Mouse (Mus musculus) hindbrain, postnatal 0 days (tissue): ENCODE results near the gene Ddx19b. TPM values are rescaled to one million over a fixed set of nuclear protein-coding genes. Genes with fewer than 3 reads are reported as not detected.
"Not testable (repeated sequence)": the region's sequence is repeated elsewhere in the genome, so short reads cannot be mapped to it uniquely, and the experiment has no call there.

ENCODE experiments used
- ATAC-seq: fragments of 200-750 bp; cut with Nextera tagmentation; 2 replicates; pipeline ENCODE4 v1.8.0; 2017; ENCODE audit warnings: mild to moderate bottlenecking, moderate TSS enrichment, moderate library complexity
- DNase-seq: peaks from one replicate; pipeline ENCODE4 v3.0.0-alpha.2; 2015; ENCODE audit warnings: low spot score
- H3K27ac ChIP-seq: fragments of 300-500 bp; sonication (generic); 2 replicates; pipeline ENCODE4 v1.5.1; 2014; ENCODE audit warnings: mild to moderate bottlenecking
- H3K27me3 ChIP-seq: fragments of 300-500 bp; sonication (generic); 2 replicates; pipeline ENCODE4 v1.6.1; 2014; ENCODE audit warnings: low read length, mixed read lengths; ENCODE audit not compliant: insufficient read depth
- H3K36me3 ChIP-seq: fragments of 300-500 bp; sonication (generic); 2 replicates; pipeline ENCODE4 v1.6.1; 2014; ENCODE audit warnings: low read length, mixed read lengths; ENCODE audit not compliant: insufficient read depth
- H3K4me1 ChIP-seq: fragments of 300-500 bp; sonication (generic); 2 replicates; pipeline ENCODE4 v1.6.1; 2014; ENCODE audit warnings: antibody characterized with exemption, low read length, mixed read lengths; ENCODE audit not compliant: insufficient read depth
- H3K4me2 ChIP-seq: fragments of 300-500 bp; sonication (generic); 2 replicates; pipeline ENCODE4 v1.6.1; 2014; ENCODE audit warnings: low read depth, mild to moderate bottlenecking, low read length, moderate library complexity, mixed read lengths
- H3K4me3 ChIP-seq: fragments of 300-500 bp; sonication (generic); 2 replicates; pipeline ENCODE4 v1.5.1; 2014; ENCODE audit warnings: low read length
- H3K9ac ChIP-seq: fragments of 300-500 bp; sonication (generic); replicated peaks from 2 replicates; pipeline ENCODE4 v1.6.1; 2014; ENCODE audit warnings: mild to moderate bottlenecking, low read length, moderate library complexity, mixed read lengths
- H3K9me3 ChIP-seq: fragments of 300-500 bp; sonication (generic); 2 replicates; pipeline ENCODE4 v1.6.1; 2016; ENCODE audit warnings: low read length, mixed read lengths
- CTCF ChIP-seq: IDR thresholded peaks from 2 replicates; pipeline ENCODE4 v1.5.1; 2016; ENCODE audit warnings: antibody characterized with exemption, control low read depth, low read depth
- WGBS: fragments of 180-500 bp; shearing (Covaris S2); extraction: QIAGEN DNeasy Blood & Tissue Kit; methylation state at CpG from one replicate; pipeline ENCODE4 v1.1.7; 2014; 5-methylcytosine and 5-hydroxymethylcytosine counted together
- polyA plus RNA-seq: library from polyadenylated mRNA; unstranded; fragments of >200 nt; fragmentation: Nextera tagmentation; extraction: Ambion mirVana; gene quantifications from 2 replicates; pipeline ENCODE4 v1.2.1, GENCODE M21; 2015
- total RNA-seq: library from RNA; depleted of rRNA; stranded (reverse); fragments of >200 nt; gene quantifications from 2 replicates; pipeline ENCODE4 v1.2.3, GENCODE M21; 2014

Ddx19b gene
- total and polyA plus RNA-seq, 2 experiments from 2014 or later = 5.8 to 12.8 TPM

DNA sequence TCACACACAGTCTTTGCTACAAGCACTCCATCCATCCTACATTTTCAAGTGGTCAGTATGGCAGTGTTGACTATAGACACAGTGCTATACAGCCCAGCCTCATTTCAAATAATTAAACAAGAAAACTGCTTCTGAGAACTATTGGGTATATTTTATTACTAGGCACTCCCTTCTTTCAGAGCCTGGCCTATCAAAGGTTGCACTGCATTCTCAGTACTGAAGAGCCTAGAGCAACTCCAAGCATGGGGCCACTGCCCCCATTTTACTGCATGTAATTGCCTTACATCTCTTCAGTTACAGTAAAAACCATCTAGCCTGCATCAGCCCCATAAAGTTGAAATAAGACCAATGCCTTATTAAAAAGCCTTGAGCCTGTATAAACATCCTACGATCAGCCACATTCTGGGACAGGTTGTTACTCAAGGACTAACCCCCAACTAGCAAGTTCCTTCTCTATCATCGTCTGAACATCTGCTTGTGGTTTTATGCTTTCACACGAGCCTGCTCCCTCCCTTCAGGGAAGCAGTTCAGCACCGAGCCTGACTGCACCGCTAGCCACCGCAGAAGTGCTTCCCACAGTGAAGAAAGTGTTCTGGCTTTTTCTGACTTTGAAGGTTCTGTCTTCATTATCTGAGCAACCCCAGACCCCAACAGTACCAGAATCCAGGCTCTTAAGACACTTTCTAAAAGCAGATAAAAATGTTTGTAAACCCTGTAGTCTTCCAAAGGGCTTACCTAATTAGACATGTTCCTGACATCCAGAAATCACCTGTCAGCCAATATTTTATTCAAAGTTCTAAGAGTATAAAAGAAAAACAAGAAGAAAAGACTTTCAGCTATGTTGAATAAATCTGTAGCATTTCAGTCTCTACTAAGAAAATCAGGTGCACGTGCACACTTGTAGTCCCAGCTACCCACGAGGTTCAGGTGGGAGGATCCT, 43.5 kb downstream of the Ddx19b start:
- Histone ChIP-seq H3K4me3 (no peak overlapping the region), H3K36me3 (peaks cover 62% of the 10 kb centered on the region), H3K4me1 (no peaks in the 10 kb centered on the region), H3K9ac (no peak overlapping the region), H3K27me3 (no peaks in the 10 kb centered on the region), H3K4me2 (no peak overlapping the region), H3K9me3 (no peaks in the 10 kb centered on the region), H3K27ac (no peak overlapping the region)
- no peak for TF ChIP-seq CTCF
- DNase-seq (no peak), ATAC-seq (no peak)
- WGBS = 89% methylated on average over 8 of the region's 8 CpGs

- Histone ChIP-seq H3K4me2 (no peak overlapping the region), H3K4me3 (no peak overlapping the region), H3K9me3 (no peaks in the 10 kb centered on the region), H3K27ac (no peak overlapping the region), H3K9ac (no peak overlapping the region), H3K36me3 (peaks cover 47% of the 10 kb centered on the region), H3K4me1 (no peaks in the 10 kb centered on the region), H3K27me3 (no peaks in the 10 kb centered on the region)
- DNase-seq (no peak), ATAC-seq (no peak)
- no peak for TF ChIP-seq CTCF
- WGBS = 90% methylated on average over 2 of the region's 2 CpGs
Measured at GRCm38 (mm10) chr8:110981304-110981703, 50.2 kb downstream of the Ddx19b start.

GRCm38 (mm10) chr8:110977987-110978386, 53.6 kb downstream of the Ddx19b start:
- H3K36me3 ChIP-seq = peaks cover 23% of the 10 kb centered on the region
- not testable (repeated sequence) for H3K4me2 ChIP-seq, H3K4me3 ChIP-seq, H3K27ac ChIP-seq, DNase-seq, H3K4me1 ChIP-seq, H3K27me3 ChIP-seq, H3K9me3 ChIP-seq, H3K9ac ChIP-seq, ATAC-seq
- 88% methylated on average over 2 of the region's 2 CpGs for WGBS

- peaks cover 16% of the 10 kb centered on the region for H3K36me3 ChIP-seq
- DNase-seq, ATAC-seq: not testable (repeated sequence)
Measured at GRCm38 (mm10) chr8:110976532-110976931, 55.0 kb downstream of the Ddx19b start.

GRCm38 (mm10) chr8:110969910-110970770, 61.4 kb downstream of the Ddx19b start:
- 8% methylated on average over 45 of the region's 45 CpGs for WGBS

More at GRCm38 (mm10) chr8:110976532-110976931, 55.0 kb downstream of the Ddx19b start:
- H3K9ac ChIP-seq, H3K9me3 ChIP-seq, H3K4me3 ChIP-seq, H3K27ac ChIP-seq, H3K4me2 ChIP-seq, H3K4me1 ChIP-seq, H3K27me3 ChIP-seq: not testable (repeated sequence)
- 96% methylated on average over 8 of the region's 8 CpGs for WGBS

GRCm38 (mm10) chr8:110967326-110967725, 64.2 kb downstream of the Ddx19b start:
- no peak overlapping the region for H3K4me2 ChIP-seq
- no peaks in the 10 kb centered on the region for H3K27me3 ChIP-seq
- no peak for TF ChIP-seq CTCF
- H3K4me1 ChIP-seq = no peaks in the 10 kb centered on the region
- H3K9me3 ChIP-seq = no peaks in the 10 kb centered on the region
- DNase-seq (peak; percentile 16), ATAC-seq (no peak)
- H3K27ac ChIP-seq = no peak overlapping the region
- no peak overlapping the region for H3K4me3 ChIP-seq
- no peak overlapping the region for H3K9ac ChIP-seq
- peaks cover 5% of the 10 kb centered on the region; the same call in 1 of the 2 replicates for H3K36me3 ChIP-seq
- 61% methylated on average over 9 of the region's 9 CpGs for WGBS

More at GRCm38 (mm10) chr8:110969910-110970770, 61.4 kb downstream of the Ddx19b start:
- H3K9me3 ChIP-seq = no peaks in the 10 kb centered on the region
- DNase-seq (peak; percentile 97), ATAC-seq (peak; percentile 98)
- H3K27ac ChIP-seq = peak overlapping the region; percentile 52; the same call in 1 of the 2 replicates
- H3K4me3 ChIP-seq = peak overlapping the region; percentile 44
- no peaks in the 10 kb centered on the region for H3K27me3 ChIP-seq
- peak overlapping the region; percentile 67 for H3K4me2 ChIP-seq
- no peak for TF ChIP-seq CTCF
- H3K9ac ChIP-seq = peak overlapping the region; percentile 47
- no peaks in the 10 kb centered on the region; the same call in 1 of the 2 replicates for H3K36me3 ChIP-seq
- H3K4me1 ChIP-seq = no peaks in the 10 kb centered on the region
